Mouse (Mus musculus): ENCODE measurements at regions not wholly inside any gene's neighbourhood (a gene's known extent, or its start where the extent isn't known, plus 50 kb on each side); places are given as distances from the start of the nearest gene placed in this dataset.

- Histone ChIP-seq H3K9ac (replicated peaks) (no peak overlapping the region), H3K36me3 (no peaks in the 10 kb centered on the region), H3K4me1 (replicated peaks) (no peaks in the 10 kb centered on the region), H3K27me3 (no peaks in the 10 kb centered on the region), H3K4me3 (replicated peaks) (no peak overlapping the region), H3K4me2 (no peak overlapping the region), H3K9me3 (no peaks in the 10 kb centered on the region), H3K27ac (no peak overlapping the region)
- ATAC-seq (ENCODE audit: insufficient number of reproducible peaks, insufficient read depth, low FRiP score, low TSS enrichment, low read depth) = no peak
- WGBS = 92% methylated on average over 1 of the region's 1 CpGs
Observed at GRCm38 (mm10) chr14:97694238-97694637, 475.3 kb downstream of the Dach1 start.

GRCm38 (mm10) chr14:97684617-97685016 is 484.9 kb downstream of the Dach1 start:
- H3K9ac ChIP-seq (replicated peaks) = no peak overlapping the region
- 86% methylated on average over 3 of the region's 3 CpGs for WGBS
- no peak overlapping the region for H3K27ac ChIP-seq
- no peak overlapping the region for H3K4me3 ChIP-seq (replicated peaks)
- H3K4me1 ChIP-seq (replicated peaks) = no peaks in the 10 kb centered on the region
- H3K27me3 ChIP-seq = no peaks in the 10 kb centered on the region
- no peaks in the 10 kb centered on the region for H3K9me3 ChIP-seq
- H3K4me2 ChIP-seq = no peak overlapping the region
- no peak for ATAC-seq (ENCODE audit: insufficient number of reproducible peaks, insufficient read depth, low FRiP score, low TSS enrichment, low read depth)
- no peaks in the 10 kb centered on the region for H3K36me3 ChIP-seq

GRCm38 (mm10) chr14:97667806-97668205 is 501.8 kb downstream of the Dach1 start:
- Histone ChIP-seq H3K27ac (no peak overlapping the region), H3K9ac (replicated peaks) (no peak overlapping the region), H3K36me3 (no peaks in the 10 kb centered on the region), H3K4me1 (replicated peaks) (no peaks in the 10 kb centered on the region), H3K4me2 (no peak overlapping the region), H3K27me3 (no peaks in the 10 kb centered on the region), H3K9me3 (no peaks in the 10 kb centered on the region), H3K4me3 (replicated peaks) (no peak overlapping the region)
- WGBS = 74% methylated on average over 2 of the region's 2 CpGs
- no peak for ATAC-seq (ENCODE audit: insufficient number of reproducible peaks, insufficient read depth, low FRiP score, low TSS enrichment, low read depth)

GRCm38 (mm10) chr14:97638187-97638792 is 531.3 kb downstream of the Dach1 start:
- no peak overlapping the region for H3K4me3 ChIP-seq (replicated peaks)
- H3K9ac ChIP-seq (replicated peaks) = no peak overlapping the region
- no peak for ATAC-seq (ENCODE audit: insufficient number of reproducible peaks, insufficient read depth, low FRiP score, low TSS enrichment, low read depth)
- peaks cover 4% of the 10 kb centered on the region; the same call in 1 of the 2 replicates for H3K4me1 ChIP-seq (replicated peaks)
- H3K27me3 ChIP-seq = no peaks in the 10 kb centered on the region
- H3K36me3 ChIP-seq = no peaks in the 10 kb centered on the region
- H3K9me3 ChIP-seq = no peaks in the 10 kb centered on the region
- WGBS = 81% methylated on average over 4 of the region's 4 CpGs
- no peak overlapping the region for H3K27ac ChIP-seq
- H3K4me2 ChIP-seq = no peak overlapping the region

GRCm38 (mm10) chr14:97611438-97611837 is 558.1 kb downstream of the Dach1 start:
- H3K36me3 ChIP-seq = no peaks in the 10 kb centered on the region
- no peak overlapping the region for H3K27ac ChIP-seq
- no peaks in the 10 kb centered on the region for H3K27me3 ChIP-seq
- no peaks in the 10 kb centered on the region for H3K4me1 ChIP-seq (replicated peaks)
- ATAC-seq (ENCODE audit: insufficient number of reproducible peaks, insufficient read depth, low FRiP score, low TSS enrichment, low read depth) = no peak
- H3K4me2 ChIP-seq = no peak overlapping the region
- H3K9ac ChIP-seq (replicated peaks) = no peak overlapping the region
- 88% methylated on average over 1 of the region's 1 CpGs for WGBS
- no peak overlapping the region for H3K4me3 ChIP-seq (replicated peaks)
- no peaks in the 10 kb centered on the region for H3K9me3 ChIP-seq

- ATAC-seq (ENCODE audit: insufficient number of reproducible peaks, insufficient read depth, low FRiP score, low TSS enrichment, low read depth) = no peak
- H3K27ac ChIP-seq = no peak overlapping the region
- no peaks in the 10 kb centered on the region for H3K36me3 ChIP-seq
- H3K4me3 ChIP-seq (replicated peaks) = no peak overlapping the region
- no peaks in the 10 kb centered on the region for H3K9me3 ChIP-seq
- no peak overlapping the region for H3K9ac ChIP-seq (replicated peaks)
- no peaks in the 10 kb centered on the region for H3K4me1 ChIP-seq (replicated peaks)
- no peak overlapping the region for H3K4me2 ChIP-seq
- H3K27me3 ChIP-seq = no peaks in the 10 kb centered on the region
- 80% methylated on average over 5 of the region's 5 CpGs for WGBS
Observed at GRCm38 (mm10) chr14:97596694-97597093, 572.9 kb downstream of the Dach1 start.

GRCm38 (mm10) chr14:97588611-97589010 is 581.0 kb downstream of the Dach1 start:
- no peak for ATAC-seq (ENCODE audit: insufficient number of reproducible peaks, insufficient read depth, low FRiP score, low TSS enrichment, low read depth)
- H3K4me2 ChIP-seq = peak overlapping the region; percentile 23

GRCm38 (mm10) chr14:97588182-97588581 is 581.4 kb downstream of the Dach1 start:
- Histone ChIP-seq H3K27ac (no peak overlapping the region), H3K9me3 (no peaks in the 10 kb centered on the region), H3K9ac (replicated peaks) (no peak overlapping the region), H3K4me2 (peak overlapping the region; percentile 23), H3K4me3 (replicated peaks) (no peak overlapping the region), H3K27me3 (no peaks in the 10 kb centered on the region), H3K4me1 (replicated peaks) (peaks cover 6% of the 10 kb centered on the region; the same call in 1 of the 2 replicates), H3K36me3 (no peaks in the 10 kb centered on the region)
- peak; percentile 75; the same call in 1 of the 2 replicates for ATAC-seq (ENCODE audit: insufficient number of reproducible peaks, insufficient read depth, low FRiP score, low TSS enrichment, low read depth)
- WGBS = 7% methylated on average over 7 of the region's 7 CpGs

More at GRCm38 (mm10) chr14:97588611-97589010, 581.0 kb downstream of the Dach1 start:
- Histone ChIP-seq H3K27me3 (no peaks in the 10 kb centered on the region), H3K36me3 (no peaks in the 10 kb centered on the region), H3K9me3 (no peaks in the 10 kb centered on the region), H3K4me1 (replicated peaks) (peaks cover 6% of the 10 kb centered on the region; the same call in 1 of the 2 replicates), H3K27ac (no peak overlapping the region), H3K9ac (replicated peaks) (no peak overlapping the region), H3K4me3 (replicated peaks) (no peak overlapping the region)
- 66% methylated on average over 4 of the region's 4 CpGs for WGBS

GRCm38 (mm10) chr14:97586962-97587361 is 582.6 kb downstream of the Dach1 start:
- WGBS = 10% methylated on average over 4 of the region's 4 CpGs
- Histone ChIP-seq H3K4me3 (replicated peaks) (no peak overlapping the region), H3K27me3 (no peaks in the 10 kb centered on the region), H3K9me3 (no peaks in the 10 kb centered on the region), H3K36me3 (no peaks in the 10 kb centered on the region), H3K27ac (no peak overlapping the region), H3K9ac (replicated peaks) (no peak overlapping the region), H3K4me1 (replicated peaks) (peaks cover 6% of the 10 kb centered on the region; the same call in 1 of the 2 replicates), H3K4me2 (no peak overlapping the region)
- peak; percentile 80; the same call in 1 of the 2 replicates for ATAC-seq (ENCODE audit: insufficient number of reproducible peaks, insufficient read depth, low FRiP score, low TSS enrichment, low read depth)

- no peaks in the 10 kb centered on the region for H3K27me3 ChIP-seq
- H3K27ac ChIP-seq = no peak overlapping the region
- H3K9ac ChIP-seq (replicated peaks) = no peak overlapping the region
- no peak overlapping the region for H3K4me2 ChIP-seq
- H3K36me3 ChIP-seq = no peaks in the 10 kb centered on the region
- 80% methylated on average over 1 of the region's 1 CpGs for WGBS
- no peaks in the 10 kb centered on the region for H3K4me1 ChIP-seq (replicated peaks)
- H3K9me3 ChIP-seq = no peaks in the 10 kb centered on the region
- no peak for ATAC-seq (ENCODE audit: insufficient number of reproducible peaks, insufficient read depth, low FRiP score, low TSS enrichment, low read depth)
- H3K4me3 ChIP-seq (replicated peaks) = no peak overlapping the region
Observed at GRCm38 (mm10) chr14:97570274-97570673, 599.3 kb downstream of the Dach1 start.

- no peak overlapping the region for H3K9ac ChIP-seq (replicated peaks)
- 35% methylated on average over 7 of the region's 7 CpGs for WGBS
- no peak overlapping the region for H3K27ac ChIP-seq
- no peaks in the 10 kb centered on the region for H3K36me3 ChIP-seq
- ATAC-seq (ENCODE audit: insufficient number of reproducible peaks, insufficient read depth, low FRiP score, low TSS enrichment, low read depth) = no peak
- H3K4me1 ChIP-seq (replicated peaks) = 0 out of 2 replicates have a peak, but pooled peaks cover 6% of the 10 kb centered on the region
- no peaks in the 10 kb centered on the region for H3K9me3 ChIP-seq
- H3K27me3 ChIP-seq = no peaks in the 10 kb centered on the region
- H3K4me2 ChIP-seq = no peak overlapping the region
- no peak overlapping the region for H3K4me3 ChIP-seq (replicated peaks)
Observed at GRCm38 (mm10) chr14:97560121-97560907, 609.3 kb downstream of the Dach1 start.

All from limb, embryonic 12.5 days (tissue).